Mouse (Mus musculus) stomach, postnatal 0 days (tissue): ENCODE measurements at regions not wholly inside any gene's neighbourhood (a gene's known extent, or its start where the extent isn't known, plus 50 kb on each side); places are given as distances from the start of the nearest gene placed in this dataset.

Source experiments
- CTCF ChIP-seq: IDR thresholded peaks from 2 replicates; pipeline ENCODE4 v1.5.1; 2016; ENCODE audit warnings: antibody characterized with exemption, low read depth, mild to moderate bottlenecking, moderate library complexity
- EP300 ChIP-seq: optimal IDR thresholded peaks from 2 replicates; pipeline ENCODE3; 2016; ENCODE audit warnings: antibody characterized with exemption

- no peak for TF ChIP-seq CTCF
- no peak for TF ChIP-seq EP300
Measured at GRCm38 (mm10) chr5:50509696-50510421, 451.1 kb upstream of the Adgra3 start.
